Mouse (Mus musculus): ENCODE results near the gene Scube1. TPM values are rescaled to one million over a fixed set of nuclear protein-coding genes. Genes with fewer than 3 reads are reported as not detected.

Gene Scube1
- polyA plus RNA-seq (2017; shearing (Covaris generic)), result not detected

DNA sequence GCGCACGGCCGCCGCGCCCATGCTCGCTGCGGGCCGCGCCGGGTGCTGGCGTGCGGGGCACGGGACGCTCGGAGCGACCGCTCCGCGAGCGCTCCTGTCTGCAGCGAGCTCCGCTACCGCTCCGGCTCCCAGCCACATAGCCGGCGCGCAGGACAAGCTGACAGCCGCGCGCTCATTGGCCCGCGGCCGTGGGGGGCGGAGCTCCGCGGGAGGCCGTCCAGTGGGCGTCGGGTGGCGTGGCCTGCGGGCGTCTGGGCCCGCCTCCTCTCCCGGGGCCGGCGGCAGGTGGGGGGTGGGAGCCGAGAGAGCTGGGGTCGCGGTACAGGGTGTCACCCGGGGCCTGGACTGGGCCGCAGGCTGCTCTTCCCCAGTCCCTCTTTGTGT, at the start of gene Scube1:
Gene Scube1 (minus strand): TSS at position 136 of the 384 bp plus-strand sequence.

DNA sequence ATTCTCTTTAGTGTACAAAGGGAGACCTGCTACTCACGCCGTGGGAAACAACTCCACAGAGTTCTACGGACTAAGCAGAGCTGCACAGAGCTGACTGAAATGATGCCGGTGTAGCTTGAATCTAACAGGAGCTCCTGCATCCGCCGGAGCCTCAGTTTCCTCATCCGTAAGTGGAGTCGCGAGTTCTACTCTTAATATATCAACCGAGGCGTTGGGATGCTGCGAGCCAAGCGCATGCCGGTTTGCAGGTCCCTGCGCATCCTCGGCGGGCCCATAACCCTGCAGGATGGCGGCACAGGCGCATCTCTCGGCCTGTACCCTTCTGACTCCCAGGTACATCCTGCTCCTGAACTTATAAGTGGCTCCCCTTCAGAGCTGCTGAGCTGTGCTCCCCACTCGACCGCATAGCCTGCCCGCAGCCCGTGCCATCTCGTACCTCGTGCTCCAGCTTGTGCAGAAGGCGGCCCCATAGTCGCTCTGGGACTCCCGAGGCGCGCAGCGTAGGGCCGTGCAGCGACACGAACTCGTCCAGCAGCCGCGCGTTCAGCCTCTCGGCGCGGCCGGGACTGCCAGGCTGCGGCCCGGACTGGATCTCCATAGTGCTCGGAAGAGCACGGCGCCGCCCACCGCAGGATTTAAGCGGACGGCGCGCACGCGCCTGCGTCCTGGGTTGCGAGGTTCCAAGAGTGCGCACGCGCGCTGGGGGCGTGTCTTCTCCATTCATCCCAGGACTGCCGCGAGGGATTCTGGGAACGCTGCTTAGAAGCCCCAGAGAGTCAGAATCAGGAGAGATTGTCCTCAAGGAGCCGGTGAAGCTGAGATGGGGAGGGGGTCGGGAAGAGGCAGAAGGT, 130.1 kb downstream of the Scube1 start, which contains the start of gene Ttll12:
Gene Ttll12 (minus strand): TSS at position 645 of the 851 bp plus-strand sequence.

DNA sequence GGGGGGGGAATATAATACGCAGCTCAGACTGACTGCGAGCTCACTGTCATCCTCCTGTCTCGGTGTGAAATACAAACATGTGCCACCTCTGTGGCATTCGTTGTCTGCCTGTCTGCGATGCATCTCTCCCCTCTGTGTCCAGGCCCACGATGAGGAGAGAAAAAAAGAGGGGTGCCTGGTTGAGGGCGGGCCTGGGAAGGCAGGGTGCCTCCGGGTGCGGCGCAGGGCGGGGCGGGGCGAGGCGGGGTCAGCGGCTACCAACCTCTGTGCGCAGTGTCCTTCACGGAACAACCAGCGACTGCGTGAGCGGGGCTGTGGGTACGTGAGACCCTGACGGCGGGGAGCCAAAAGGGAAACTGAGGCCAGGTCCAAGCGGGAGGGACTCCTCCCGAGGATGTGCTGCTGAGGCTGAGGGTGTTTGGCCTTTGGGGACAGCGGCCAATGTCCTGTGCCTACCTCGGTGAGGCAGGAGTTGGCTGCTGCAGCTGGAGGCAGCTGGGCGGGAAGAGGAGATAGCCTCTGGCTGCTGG, 161.4 kb downstream of the Scube1 start, which contains the start of the genes Tspo and Mcat:
Gene Tspo (plus strand): TSS at position 266 of the 530 bp plus-strand sequence.
Gene Mcat (minus strand): TSS at position 461 of the 530 bp plus-strand sequence.

Other genes with a start within 250 kb of the Scube1 start
- gene Ttll1, start 214.1 kb downstream of the Scube1 start, polyA plus RNA-seq (2017; shearing (Covaris generic)), result 13.9 TPM
- gene Bik, start 198.2 kb downstream of the Scube1 start, polyA plus RNA-seq (2017; shearing (Covaris generic)), result 2.4 TPM
- 457 TPM for gene Tspo, start 161.4 kb downstream of the Scube1 start, polyA plus RNA-seq (2017; shearing (Covaris generic))
- gene Mcat, start 161.2 kb downstream of the Scube1 start, polyA plus RNA-seq (2017; shearing (Covaris generic)), result 3.3 TPM
- 17.8 TPM for gene Ttll12, start 129.9 kb downstream of the Scube1 start, polyA plus RNA-seq (2017; shearing (Covaris generic))
- not detected for gene Mpped1, start 54.4 kb upstream of the Scube1 start, polyA plus RNA-seq (2017; shearing (Covaris generic))